ENCODE assay signal across 13 mouse cellular contexts in genomic region chr2:127308660-127309059, GRCm38 (mm10). TPM values are rescaled to one million over a fixed set of nuclear protein-coding genes. Genes with fewer than 3 reads are reported as not detected.
DNase-seq lines count a peak whose midpoint lies in the region; ATAC-seq and TF ChIP-seq lines count a peak whose summit lies in the region.
"Had no signal": no experiment of that assay in that cellular context is flagged by ENCODE, and none has a peak within 500 bp of the region (broad histone marks: within the 10 kb centered on the region; RNA-seq: fewer than 3 reads in every experiment).

No protein-coding gene starts in this region.

- in situ Hi-C loops in CH12.LX (cut with MboI; ENCODE audit: low pct_ligation_motif_present, low pct_unique_long_range_greater_than_20kb, low sequenced_read_pairs), result loop anchor here (5.0 kb wide), 1 partner anchor 34 kb away; no protein-coding TSS in a partner anchor

- H3K27me3 ChIP-seq in CH12.LX (replicated peaks), result no peaks in the 10 kb centered on the region
- H3K27me3 ChIP-seq in neural tube, embryonic 15.5 days (replicated peaks), result no peaks in the 10 kb centered on the region
- H3K27me3 ChIP-seq in heart, embryonic 12.5 days (replicated peaks), result no peaks in the 10 kb centered on the region
- H3K27me3 ChIP-seq: lung, embryonic 15.5 days; neural tube, embryonic 13.5 days had no signal

- H3K4me1 ChIP-seq in CH12.LX (ENCODE audit: control insufficient read depth in 1 of 2, insufficient read depth in 2 of 2), result peaks cover 16 to 44% of the 10 kb centered on the region in 2 experiments
- H3K4me1 ChIP-seq in neural tube, embryonic 15.5 days, result no peaks in the 10 kb centered on the region
- no peaks in the 10 kb centered on the region for H3K4me1 ChIP-seq in heart, embryonic 12.5 days (replicated peaks)
- H3K4me1 ChIP-seq: lung, embryonic 15.5 days; neural tube, embryonic 13.5 days had no signal

- dilution Hi-C loops in CH12.LX (cut with MboI; ENCODE audit: extremely low pct_ligation_motif_present, extremely low pct_unique_long_range_greater_than_20kb, low sequenced_read_pairs), result no loop called here

- TF ChIP-seq EP300 in CH12.LX (IDR thresholded peaks at IDR 0.05; ENCODE audit: low read length), result no peak

- H3K36me3 ChIP-seq in CH12.LX (replicated peaks in 1 of 2; ENCODE audit: control insufficient read depth in 1 of 2, insufficient read depth in 1 of 2, low read length in 1 of 2), result no peaks in the 10 kb centered on the region
- no peaks in the 10 kb centered on the region for H3K36me3 ChIP-seq in neural tube, embryonic 15.5 days
- no peaks in the 10 kb centered on the region for H3K36me3 ChIP-seq in heart, embryonic 12.5 days
- H3K36me3 ChIP-seq: embryonic facial prominence, embryonic 10.5 days; lung, embryonic 15.5 days; neural tube, embryonic 13.5 days had no signal

- DNase-seq in layer of hippocampus, adult 2 months (ENCODE audit: low spot score in 2 of 2), result no peak
- no peak for DNase-seq in layer of hippocampus, adult 9-10 months (ENCODE audit: low spot score)
- peak; percentile 56 to 65 for DNase-seq in B cell, adult 2 months
- peak; percentile 58 for DNase-seq in CH12.LX (ENCODE audit: extremely low read depth)
- DNase-seq in layer of hippocampus, adult 18-20 months (ENCODE audit: low spot score in 2 of 2), result no peak
- DNase-seq: adrenal gland, postnatal 10 days had no signal

- H3K4me2 ChIP-seq in CH12.LX (ENCODE audit: insufficient read depth, low read depth, poor library complexity, severe bottlenecking), result no peak overlapping the region
- no peak overlapping the region for H3K4me2 ChIP-seq in neural tube, embryonic 15.5 days
- no peak overlapping the region for H3K4me2 ChIP-seq in heart, embryonic 12.5 days
- H3K4me2 ChIP-seq: lung, embryonic 15.5 days; neural tube, embryonic 13.5 days had no signal

- WGBS in neural tube, embryonic 15.5 days, result 93% methylated on average over 2 of the region's 2 CpGs
- 83% methylated on average over 2 of the region's 2 CpGs for WGBS in heart, embryonic 12.5 days

- H3K4me3 ChIP-seq in layer of hippocampus, adult 2 months, result no peak overlapping the region
- H3K4me3 ChIP-seq in CH12.LX (replicated peaks in 1 of 3; ENCODE audit: low read depth in 2 of 3, low read length in 2 of 3, poor library complexity in 1 of 3), result no peak overlapping the region
- no peak overlapping the region for H3K4me3 ChIP-seq in neural tube, embryonic 15.5 days (replicated peaks)
- H3K4me3 ChIP-seq in heart, embryonic 12.5 days, result no peak overlapping the region
- H3K4me3 ChIP-seq: embryonic facial prominence, embryonic 10.5 days; lung, embryonic 15.5 days; neural tube, embryonic 13.5 days had no signal

- TF ChIP-seq POLR2A in CH12.LX (IDR thresholded peaks at IDR 0.05; ENCODE audit: low read depth, low read length), result no peak

- TF ChIP-seq CTCF in layer of hippocampus, adult 2 months (conservative IDR thresholded peaks at IDR 0.05), result peak; percentile 75
- TF ChIP-seq CTCF in CH12.LX (conservative IDR thresholded peaks at IDR 0.05 in 1 of 2, IDR thresholded peaks at IDR 0.05 in 1 of 2; ENCODE audit: low read depth in 2 of 2, low read length in 2 of 2), result peak; percentile 58 to 83

- TF ChIP-seq RAD21 in CH12.LX (IDR thresholded peaks at IDR 0.05; ENCODE audit: low read depth, low read length), result peak; percentile 83

- peak; percentile 85 for ATAC-seq in granulocyte monocyte progenitor cell, adult 5-6 weeks (replicated peaks; ENCODE audit: poor library complexity, severe bottlenecking)
- no peak for ATAC-seq in neural tube, embryonic 15.5 days (ENCODE audit: low FRiP score)
- ATAC-seq in heart, embryonic 12.5 days (ENCODE audit: insufficient number of reproducible peaks, low FRiP score), result no peak

- no peak overlapping the region for H3K9ac ChIP-seq in CH12.LX (ENCODE audit: insufficient read depth, low read depth)
- no peak overlapping the region for H3K9ac ChIP-seq in neural tube, embryonic 15.5 days (replicated peaks)
- H3K9ac ChIP-seq in heart, embryonic 12.5 days, result no peak overlapping the region
- H3K9ac ChIP-seq: lung, embryonic 15.5 days; neural tube, embryonic 13.5 days had no signal

- no peaks in the 10 kb centered on the region for H3K79me2 ChIP-seq in CH12.LX (replicated peaks; ENCODE audit: control insufficient read depth, extremely low read depth, insufficient read depth, poor library complexity, severe bottlenecking)

- H3K27ac ChIP-seq in layer of hippocampus, adult 2 months, result no peak overlapping the region
- H3K27ac ChIP-seq in CH12.LX (ENCODE audit: insufficient read depth, low read depth), result no peak overlapping the region
- H3K27ac ChIP-seq in neural tube, embryonic 15.5 days (replicated peaks), result no peak overlapping the region
- no peak overlapping the region for H3K27ac ChIP-seq in heart, embryonic 12.5 days (ENCODE audit: poor library complexity, severe bottlenecking)
- H3K27ac ChIP-seq: embryonic facial prominence, embryonic 10.5 days; lung, embryonic 15.5 days; neural tube, embryonic 13.5 days had no signal

- peaks cover 6% of the 10 kb centered on the region for H3K9me3 ChIP-seq in CH12.LX (replicated peaks; ENCODE audit: low read length)
- H3K9me3 ChIP-seq in neural tube, embryonic 15.5 days (replicated peaks), result no peaks in the 10 kb centered on the region
- peaks cover 4% of the 10 kb centered on the region; the same call in 1 of the 2 replicates for H3K9me3 ChIP-seq in heart, embryonic 12.5 days (replicated peaks)
- H3K9me3 ChIP-seq: lung, embryonic 15.5 days; neural tube, embryonic 13.5 days had no signal

TF ChIP-seq in CH12.LX, 34 proteins besides CTCF, POLR2A, EP300 and RAD21 (continues in another document):
- TF ChIP-seq CHD1 (IDR thresholded peaks at IDR 0.05; ENCODE audit: low read depth, low read length) (no peak), IRF4 (IDR thresholded peaks at IDR 0.05; ENCODE audit: low read depth, low read length) (0 out of 2 replicates have a peak, but pooled peaks have one; percentile 23), USF2 (conservative IDR thresholded peaks at IDR 0.05; ENCODE audit: low read depth, low read length) (no peak), SMC3 (IDR thresholded peaks at IDR 0.05; ENCODE audit: low read depth, low read length) (peak; percentile 96), MYC (IDR thresholded peaks at IDR 0.05; ENCODE audit: low read depth, low read length) (0 out of 2 replicates have a peak, but pooled peaks have one; percentile 34), ZC3H11A (IDR thresholded peaks at IDR 0.05; ENCODE audit: low read depth, low read length) (peak; percentile 69; the same call in 1 of the 2 replicates), KAT2A (IDR thresholded peaks at IDR 0.05; ENCODE audit: insufficient replicate concordance, low read length) (no peak), E2F4 (IDR thresholded peaks at IDR 0.05; ENCODE audit: insufficient replicate concordance, low read depth, low read length) (no peak), SIN3A (IDR thresholded peaks at IDR 0.05; ENCODE audit: low read length) (peak; percentile 47), UBTF (IDR thresholded peaks at IDR 0.05; ENCODE audit: low read depth, low read length) (no peak)

RNA-seq across cellular contexts. Expression of gene Dusp2, which starts 27.3 kb away (rescaled TPM):
- total RNA-seq in layer of hippocampus, adult 2 months (2021), result 1 to 10 TPM; 1.6 to 2.0 TPM
- 57.8 and 71.0 TPM in 2 replicates for total RNA-seq in CH12.LX (2012; rRNA removed)
- total RNA-seq in CH12.LX (2014; rRNA removed), result 96.6 and 107 TPM in 2 replicates
- polyA plus RNA-seq in CH12.LX (2012; ENCODE audit: insufficient read length, low read depth), result 68.5 and 81.5 TPM in 2 replicates
- 22.3 and 33.3 TPM in 2 replicates for total RNA-seq in granulocyte monocyte progenitor cell, adult 5-6 weeks (2014; fragmentation: Nextera tagmentation)
- 50.4 and 51.2 TPM in 2 replicates for total RNA-seq in granulocyte monocyte progenitor cell, adult 5-6 weeks (2017)
- polyA plus RNA-seq in neural tube, embryonic 15.5 days (2015; fragmentation: Nextera tagmentation; extraction: Ambion mirVana), result 18.2 and 23.1 TPM in 2 replicates
- total RNA-seq in layer of hippocampus, adult 18-20 months (2021), result 1 to 10 TPM in 1 of 2 experiments, under 1 TPM in 1; 0.91 to 1.4 TPM
- 23.8 and 26.3 TPM in 2 replicates for polyA plus RNA-seq in heart, embryonic 12.5 days (2016; fragmentation: Nextera tagmentation; extraction: Ambion mirVana)

RNA-seq across cellular contexts. Expression of gene Astl, which starts 29.8 kb away (rescaled TPM):
- not detected for total RNA-seq in layer of hippocampus, adult 2 months (2021)
- total RNA-seq in CH12.LX (2012; rRNA removed) (0.08 TPM in 1 of 2 replicates, not detected in the other), CH12.LX (2014; rRNA removed) (not detected in 2 replicates)
- not detected in 2 replicates for polyA plus RNA-seq in CH12.LX (2012; ENCODE audit: insufficient read length, low read depth)
- total RNA-seq in granulocyte monocyte progenitor cell, adult 5-6 weeks (2014; fragmentation: Nextera tagmentation), result 0.60 TPM in 1 of 2 replicates, not detected in the other
- 0.04 and 0.21 TPM in 2 replicates for total RNA-seq in granulocyte monocyte progenitor cell, adult 5-6 weeks (2017)
- not detected in 2 replicates for polyA plus RNA-seq in neural tube, embryonic 15.5 days (2015; fragmentation: Nextera tagmentation; extraction: Ambion mirVana)
- total RNA-seq in layer of hippocampus, adult 18-20 months (2021), result not detected
- polyA plus RNA-seq in heart, embryonic 12.5 days (2016; fragmentation: Nextera tagmentation; extraction: Ambion mirVana), result not detected in 2 replicates
- total RNA-seq: left cerebral cortex, adult 18-20 months had no signal
- polyA plus RNA-seq: lung, embryonic 15.5 days; neural tube, embryonic 13.5 days had no signal

RNA-seq across cellular contexts. Expression of gene Stard7, which starts 38.6 kb away (rescaled TPM):
- 100 to 1,000 TPM; 112 to 117 TPM for total RNA-seq in layer of hippocampus, adult 2 months (2021)
- 69.0 and 71.4 TPM in 2 replicates for total RNA-seq in CH12.LX (2012; rRNA removed)
- total RNA-seq in CH12.LX (2014; rRNA removed), result 122 and 135 TPM in 2 replicates
- polyA plus RNA-seq in CH12.LX (2012; ENCODE audit: insufficient read length, low read depth), result 66.8 and 80.6 TPM in 2 replicates
- total RNA-seq in granulocyte monocyte progenitor cell, adult 5-6 weeks (2014; fragmentation: Nextera tagmentation), result 69.6 and 84.0 TPM in 2 replicates
- total RNA-seq in granulocyte monocyte progenitor cell, adult 5-6 weeks (2017), result 131 and 143 TPM in 2 replicates
- 79.6 and 83.2 TPM in 2 replicates for polyA plus RNA-seq in neural tube, embryonic 15.5 days (2015; fragmentation: Nextera tagmentation; extraction: Ambion mirVana)
- 100 to 1,000 TPM in 1 of 2 experiments, 10 to 100 TPM in 1; 99.8 to 104 TPM for total RNA-seq in layer of hippocampus, adult 18-20 months (2021)
- 135 and 136 TPM in 2 replicates for polyA plus RNA-seq in heart, embryonic 12.5 days (2016; fragmentation: Nextera tagmentation; extraction: Ambion mirVana)

RNA-seq across cellular contexts. Expression of gene Adra2b, which starts 54.3 kb away (rescaled TPM):
- total RNA-seq in layer of hippocampus, adult 2 months (2021), result under 1 TPM in 1 of 2 experiments, not detected in 1; 0.26 TPM
- total RNA-seq in CH12.LX (2012; rRNA removed) (not detected in 2 replicates), CH12.LX (2014; rRNA removed) (0.08 TPM in 1 of 2 replicates, not detected in the other)
- polyA plus RNA-seq in CH12.LX (2012; ENCODE audit: insufficient read length, low read depth), result 0.05 TPM in 1 of 2 replicates, not detected in the other
- not detected in 2 replicates for total RNA-seq in granulocyte monocyte progenitor cell, adult 5-6 weeks (2014; fragmentation: Nextera tagmentation)
- not detected in 2 replicates for total RNA-seq in granulocyte monocyte progenitor cell, adult 5-6 weeks (2017)
- polyA plus RNA-seq in neural tube, embryonic 15.5 days (2015; fragmentation: Nextera tagmentation; extraction: Ambion mirVana), result 0.60 and 0.72 TPM in 2 replicates
- total RNA-seq in layer of hippocampus, adult 18-20 months (2021), result under 1 TPM; 0.10 to 0.12 TPM
- polyA plus RNA-seq in heart, embryonic 12.5 days (2016; fragmentation: Nextera tagmentation; extraction: Ambion mirVana), result 7.1 and 7.6 TPM in 2 replicates

Comparison
In these comparisons a context has a peak if more than half of its experiments do, and no peak if none do; other contexts are left out.
1. DNase-seq: peak in B cell, adult 2 months (2 of 2) and CH12.LX (single experiment); none in layer of hippocampus, adult 2 months (0 of 2), layer of hippocampus, adult 9-10 months (single experiment) and layer of hippocampus, adult 18-20 months (0 of 2).
2. RNA of gene Dusp2, which starts 27.3 kb away (total RNA-seq): 57.8 to 107 TPM in CH12.LX and 22.3 to 51.2 TPM in granulocyte monocyte progenitor cell, adult 5-6 weeks; 1.6 to 2.0 TPM in layer of hippocampus, adult 2 months and 0.91 to 1.4 TPM in layer of hippocampus, adult 18-20 months; every median in the first group is over 4 times any median in the second.